Mouse (Mus musculus) forebrain, postnatal 0 days (tissue): ENCODE results near the gene Abhd2. TPM values are rescaled to one million over a fixed set of nuclear protein-coding genes. Genes with fewer than 3 reads are reported as not detected.
A peak's percentile ranks its signal among the peaks of the same experiment; 100 is the strongest.

ENCODE experiments used
- ATAC-seq: fragments of 200-750 bp; cut with Nextera tagmentation; 2 replicates; pipeline ENCODE4 v1.8.0; 2017; ENCODE audit warnings: mild to moderate bottlenecking, moderate library complexity
- DNase-seq: peaks from one replicate; pipeline ENCODE4 v3.0.0-alpha.2; 2015
- H3K27ac ChIP-seq: fragments of 300-500 bp; sonication (generic); 2 replicates; pipeline ENCODE4 v1.5.1; 2014; ENCODE audit warnings: low read depth, mild to moderate bottlenecking, antibody characterized with exemption, low read length, moderate library complexity, mixed read lengths
- H3K27me3 ChIP-seq: fragments of 300-500 bp; sonication (generic); 2 replicates; pipeline ENCODE4 v1.6.1; 2014; ENCODE audit warnings: mild to moderate bottlenecking, low read length, mixed read lengths; ENCODE audit not compliant: insufficient read depth
- H3K36me3 ChIP-seq: fragments of 300-500 bp; sonication (generic); 2 replicates; pipeline ENCODE4 v1.6.1; 2014; ENCODE audit warnings: mild to moderate bottlenecking, moderate library complexity; ENCODE audit not compliant: insufficient read depth
- H3K4me1 ChIP-seq: fragments of 300-500 bp; sonication (generic); 2 replicates; pipeline ENCODE4 v1.6.1; 2014; ENCODE audit warnings: antibody characterized with exemption; ENCODE audit not compliant: insufficient read depth
- H3K4me2 ChIP-seq: fragments of 300-500 bp; sonication (generic); 2 replicates; pipeline ENCODE4 v1.6.1; 2014; ENCODE audit warnings: low read depth, mild to moderate bottlenecking, moderate library complexity
- H3K4me3 ChIP-seq: fragments of 300-500 bp; sonication (generic); 2 replicates; pipeline ENCODE4 v1.5.1; 2014; ENCODE audit warnings: low read depth, low read length, mixed read lengths
- H3K9ac ChIP-seq: fragments of 300-500 bp; sonication (generic); 2 replicates; pipeline ENCODE4 v1.6.1; 2014; ENCODE audit warnings: mild to moderate bottlenecking
- H3K9me3 ChIP-seq: fragments of 300-500 bp; sonication (generic); 2 replicates; pipeline ENCODE4 v1.6.1; 2016; ENCODE audit warnings: low read length
- CTCF ChIP-seq: sonication (generic); IDR thresholded peaks from 2 replicates; pipeline ENCODE4 v1.5.1; 2016; ENCODE audit warnings: antibody characterized with exemption, control low read depth, low read depth
- WGBS: fragments of 180-500 bp; shearing (Covaris S2); extraction: QIAGEN DNeasy Blood & Tissue Kit; methylation state at CpG from one replicate; pipeline ENCODE4 v1.1.7; 2014; 5-methylcytosine and 5-hydroxymethylcytosine counted together
- polyA plus RNA-seq: library from polyadenylated mRNA; unstranded; fragments of >200 nt; fragmentation: Nextera tagmentation; extraction: Ambion mirVana; gene quantifications from 2 replicates; pipeline ENCODE4 v1.2.1, GENCODE M21; 2015
- total RNA-seq: library from RNA; depleted of rRNA; stranded (reverse); fragments of >200 nt; gene quantifications from 2 replicates; pipeline ENCODE4 v1.2.3, GENCODE M21; 2014

Gene Abhd2
- total and polyA plus RNA-seq, 2 experiments from 2014 or later, result 26.0 to 88.0 TPM

DNA sequence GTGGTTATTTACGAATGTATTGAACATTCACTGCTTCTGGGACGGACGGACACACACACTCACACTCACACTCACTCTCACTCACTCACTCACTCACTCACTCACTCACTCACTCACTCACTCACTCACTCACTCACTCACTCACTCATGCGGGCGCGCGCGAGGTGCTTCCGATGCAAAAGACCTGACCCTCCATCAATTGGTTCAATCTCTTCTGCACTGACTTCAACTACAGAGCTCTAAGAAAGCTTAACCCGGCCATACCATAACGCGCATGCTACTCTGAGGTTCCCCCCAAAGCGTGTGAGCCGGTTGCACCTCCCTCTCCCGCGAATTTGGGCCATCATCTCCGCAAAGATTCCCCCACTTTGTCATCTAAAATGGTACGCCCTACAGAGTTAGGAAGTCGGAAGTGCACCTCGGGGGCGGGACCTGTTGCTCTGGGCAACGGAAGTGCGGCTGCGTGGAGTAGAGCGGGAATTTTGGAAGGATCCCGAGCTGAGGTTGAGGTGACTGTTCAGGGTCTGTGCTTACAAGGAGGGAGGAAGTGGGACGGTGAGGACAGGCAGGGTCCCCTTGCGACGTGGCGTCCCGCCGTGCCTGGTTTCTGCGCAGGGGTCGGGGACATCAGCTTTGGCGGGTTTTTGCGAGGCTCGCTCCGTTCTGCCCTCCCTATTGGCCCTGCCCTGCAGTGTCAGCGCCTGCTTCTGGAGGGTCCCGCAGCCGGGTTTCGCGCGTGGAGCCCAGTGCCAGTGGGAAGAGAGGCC lies 119.1 kb downstream of the Abhd2 start, which contains the start of gene Fanci:
Gene Fanci, plus strand, starts transcription at position 47 of the 767 bp plus-strand sequence.
- Histone ChIP-seq H3K36me3 (no peaks in the 10 kb centered on the region), H3K4me1 (no peaks in the 10 kb centered on the region), H3K9ac (peak within 1 kb of the TSS; percentile 78), H3K4me2 (peak within 1 kb of the TSS; percentile 94), H3K27ac (peak within 1 kb of the TSS; percentile 95), H3K27me3 (no peaks in the 10 kb centered on the region), H3K9me3 (no peaks in the 10 kb centered on the region), H3K4me3 (peak within 1 kb of the TSS; percentile 53)
- WGBS, result under 1% methylated on average over 44 of the region's 44 CpGs
- DNase-seq, result peak; percentile 97
- TF ChIP-seq CTCF, result 0 out of 2 replicates have a peak, but pooled peaks have one; percentile 13
- ATAC-seq, result peak; percentile 97

DNA sequence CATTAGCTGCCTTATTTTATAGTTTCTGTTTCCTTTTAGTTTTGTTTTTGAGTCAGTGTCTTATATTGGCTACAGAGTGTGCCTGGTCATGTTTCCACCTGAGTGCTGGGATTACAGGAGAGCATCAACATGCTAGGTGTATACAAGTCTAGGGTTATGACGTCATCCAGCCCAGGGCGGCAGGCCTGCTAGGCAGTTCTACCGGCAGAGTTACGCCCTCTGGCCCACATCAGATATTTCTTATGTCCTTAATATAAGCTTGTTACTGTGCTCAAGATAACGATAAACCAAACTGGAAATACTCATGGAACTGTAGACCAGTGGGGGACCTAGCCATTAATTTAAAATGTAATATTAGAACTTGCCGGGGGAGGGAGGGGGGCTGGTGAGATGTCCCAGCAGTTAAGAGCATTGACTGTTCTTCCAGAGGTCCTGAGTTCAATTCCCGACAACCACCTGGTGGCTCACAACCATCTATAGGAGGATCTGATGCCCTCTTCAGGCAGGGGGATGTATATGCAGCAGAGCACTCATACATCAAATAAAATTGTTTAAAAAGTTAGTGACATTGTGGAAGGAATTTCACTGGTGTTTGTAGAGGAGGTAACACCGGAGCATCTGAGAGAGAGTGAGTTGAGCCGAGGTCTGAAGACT lies 120.0 kb downstream of the Abhd2 start:
- peak; percentile 31 for TF ChIP-seq CTCF
- no peak overlapping the region for H3K9ac ChIP-seq

DNA sequence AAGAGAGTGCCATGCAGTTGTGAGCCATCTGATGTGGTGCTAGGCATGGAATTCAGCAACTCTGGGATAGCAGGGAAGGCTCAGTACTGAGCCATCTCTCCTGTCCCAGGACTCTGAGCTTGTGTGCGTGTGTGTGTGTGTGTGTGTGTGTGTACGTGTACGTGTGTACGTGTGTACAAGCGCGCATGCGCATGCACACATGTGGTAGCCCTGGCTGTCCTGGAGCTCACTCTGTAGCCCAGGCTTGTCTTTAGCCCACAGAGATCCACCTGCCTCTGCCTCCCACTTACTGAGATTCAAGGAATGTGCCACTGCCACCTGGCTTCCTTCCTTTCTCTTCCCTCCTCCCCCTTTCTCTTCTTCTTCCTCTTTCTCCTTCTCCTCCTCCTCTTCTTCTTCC lies 120.9 kb downstream of the Abhd2 start:
- Histone ChIP-seq H3K9ac (no peak overlapping the region), H3K4me2 (no peak overlapping the region), H3K36me3 (no peaks in the 10 kb centered on the region), H3K27ac (no peak overlapping the region), H3K27me3 (no peaks in the 10 kb centered on the region), H3K4me1 (no peaks in the 10 kb centered on the region), H3K9me3 (no peaks in the 10 kb centered on the region), H3K4me3 (no peak overlapping the region)
- no peak for TF ChIP-seq CTCF
- no peak for DNase-seq
- no peak for ATAC-seq
- 94% methylated on average over 7 of the region's 7 CpGs for WGBS

More for the DNA sequence above, 120.0 kb downstream of the Abhd2 start:
- H3K27me3 ChIP-seq, result no peaks in the 10 kb centered on the region
- no peak overlapping the region for H3K27ac ChIP-seq
- H3K36me3 ChIP-seq, result no peaks in the 10 kb centered on the region
- no peaks in the 10 kb centered on the region for H3K9me3 ChIP-seq
- 59% methylated on average over 9 of the region's 9 CpGs for WGBS
- peak overlapping the region; percentile 53; the same call in 1 of the 2 replicates for H3K4me3 ChIP-seq
- no peak for DNase-seq
- H3K4me2 ChIP-seq, result peak overlapping the region; percentile 94; the same call in 1 of the 2 replicates
- no peaks in the 10 kb centered on the region for H3K4me1 ChIP-seq
- no peak for ATAC-seq

DNA sequence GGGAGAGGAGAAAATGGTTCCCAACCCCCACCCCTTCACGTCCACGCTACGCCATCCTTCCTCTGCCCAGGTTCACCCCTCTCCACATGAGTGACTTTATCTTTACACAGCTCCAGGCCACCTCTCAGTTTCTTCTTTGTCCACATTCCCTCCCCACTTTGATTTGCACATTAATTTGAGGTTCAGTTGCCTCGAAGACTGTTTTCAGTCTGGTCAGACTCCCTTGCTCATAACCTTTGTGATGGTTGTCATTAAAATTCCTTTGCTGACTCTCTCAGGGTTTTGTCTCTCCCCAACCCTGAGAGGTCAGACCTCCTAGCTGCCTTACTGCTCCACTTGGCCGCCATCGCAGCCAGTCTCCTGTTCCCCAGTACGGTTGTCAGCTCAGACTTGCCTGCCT lies 121.7 kb downstream of the Abhd2 start:
- 59% methylated on average over 7 of the region's 7 CpGs for WGBS
- Histone ChIP-seq H3K4me1 (no peaks in the 10 kb centered on the region), H3K9ac (no peak overlapping the region), H3K4me3 (no peak overlapping the region), H3K9me3 (no peaks in the 10 kb centered on the region), H3K27me3 (no peaks in the 10 kb centered on the region), H3K36me3 (no peaks in the 10 kb centered on the region), H3K27ac (no peak overlapping the region), H3K4me2 (no peak overlapping the region)
- DNase-seq (no peak), ATAC-seq (no peak)
- TF ChIP-seq CTCF, result no peak

DNA sequence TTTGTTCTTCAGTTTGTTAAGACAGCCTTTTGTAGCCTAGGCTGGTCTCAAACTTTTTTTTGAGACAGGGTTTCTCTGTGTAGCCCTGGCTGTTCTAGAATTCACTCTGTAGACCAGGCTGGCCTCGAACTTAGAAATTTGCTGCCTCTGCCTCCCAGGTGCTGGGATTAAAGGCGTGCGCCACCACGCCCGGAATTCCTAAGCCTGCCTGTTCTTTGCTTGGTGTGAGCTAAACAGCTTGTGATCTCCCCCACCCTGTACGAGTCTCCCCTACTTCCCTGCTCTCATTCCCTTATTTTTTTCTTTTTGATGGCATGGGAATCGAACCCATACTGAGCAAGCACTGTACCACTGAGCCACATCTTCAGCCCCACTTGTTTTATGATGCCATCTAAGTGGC lies 122.2 kb downstream of the Abhd2 start:
- Histone ChIP-seq H3K9me3 (no peaks in the 10 kb centered on the region), H3K4me2 (no peak overlapping the region), H3K9ac (no peak overlapping the region), H3K36me3 (no peaks in the 10 kb centered on the region), H3K27ac (no peak overlapping the region), H3K4me1 (no peaks in the 10 kb centered on the region), H3K27me3 (no peaks in the 10 kb centered on the region), H3K4me3 (no peak overlapping the region)
- ATAC-seq (no peak), DNase-seq (no peak)
- no peak for TF ChIP-seq CTCF
- WGBS, result 90% methylated on average over 7 of the region's 7 CpGs

DNA sequence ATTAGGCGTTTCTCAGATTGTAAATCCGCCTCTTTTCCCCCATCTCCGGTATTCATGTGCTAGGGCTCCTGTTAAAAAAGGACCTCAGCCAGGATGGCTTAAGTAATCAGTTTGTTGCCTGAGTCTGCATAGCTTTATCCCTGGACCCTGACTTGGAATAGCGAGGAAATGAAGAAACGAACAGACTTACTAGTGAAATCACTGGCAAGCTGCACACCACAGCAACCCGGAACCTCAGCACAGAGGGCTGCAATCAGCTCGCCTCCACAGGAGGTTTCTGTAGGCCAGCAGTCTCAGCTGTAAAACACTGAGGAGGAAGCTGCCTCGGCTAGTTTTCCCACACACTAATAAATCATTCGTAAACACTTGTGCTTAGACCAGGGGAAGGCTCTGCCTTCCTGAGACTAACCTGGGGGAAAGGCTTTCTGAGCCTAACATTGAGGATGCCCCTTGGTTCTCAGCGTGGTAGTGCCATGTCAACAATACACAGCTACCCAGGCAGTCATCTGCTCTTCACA lies 124.5 kb downstream of the Abhd2 start:
- no peak for TF ChIP-seq CTCF
- Histone ChIP-seq H3K27me3 (no peaks in the 10 kb centered on the region), H3K36me3 (no peaks in the 10 kb centered on the region), H3K4me3 (no peak overlapping the region), H3K9me3 (no peaks in the 10 kb centered on the region), H3K9ac (no peak overlapping the region), H3K4me1 (no peaks in the 10 kb centered on the region), H3K4me2 (no peak overlapping the region), H3K27ac (no peak overlapping the region)
- WGBS, result 85% methylated on average over 10 of the region's 10 CpGs
- ATAC-seq, result no peak
- no peak for DNase-seq

DNA sequence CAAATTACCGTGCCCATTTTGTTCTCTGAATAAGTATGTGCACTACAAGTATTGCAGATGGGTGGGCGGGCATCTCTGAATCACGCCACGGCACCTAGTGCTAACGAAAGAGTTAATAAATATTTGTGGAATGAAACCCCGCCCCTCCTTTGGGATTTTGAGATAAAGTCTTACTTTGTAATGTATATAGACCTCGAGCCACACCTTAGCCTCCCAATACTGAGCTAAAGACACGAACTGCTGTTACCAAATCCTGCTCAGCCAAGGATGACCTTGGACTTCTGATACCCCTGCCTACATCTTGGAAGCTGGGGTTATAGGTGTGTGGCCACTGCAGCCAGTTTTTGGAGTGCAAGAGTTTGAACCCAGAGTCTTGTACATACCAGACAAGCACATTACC lies 125.4 kb downstream of the Abhd2 start:
- no peak for TF ChIP-seq CTCF

More for the DNA sequence above, 125.4 kb downstream of the Abhd2 start:
- ATAC-seq, result no peak
- 90% methylated on average over 8 of the region's 8 CpGs for WGBS
- no peaks in the 10 kb centered on the region for H3K36me3 ChIP-seq
- no peaks in the 10 kb centered on the region for H3K9me3 ChIP-seq
- H3K4me2 ChIP-seq, result no peak overlapping the region
- H3K4me1 ChIP-seq, result no peaks in the 10 kb centered on the region
- H3K9ac ChIP-seq, result no peak overlapping the region
- no peak overlapping the region for H3K4me3 ChIP-seq
- H3K27me3 ChIP-seq, result no peaks in the 10 kb centered on the region
- no peak for DNase-seq
- no peak overlapping the region for H3K27ac ChIP-seq
